Mouse (Mus musculus) left cerebral cortex, postnatal 10 days (tissue): Measurements from ENCODE around the gene Sebox. TPM values are rescaled to one million over a fixed set of nuclear protein-coding genes. Genes with fewer than 3 reads are reported as not detected.

Experiments used
- total RNA-seq, 2 experiments: library from RNA; stranded (reverse); gene quantifications; 2 replicates each; pipeline ENCODE4 v1.2.3; 2021

Sebox gene
- total RNA-seq, 2 experiments from 2014 or later = 0.61 to 1.1 TPM

Other genes starting within 250 kb of the Sebox start
- gene 2610507B11Rik, start 241.7 kb upstream of the Sebox start, total RNA-seq = 100 to 1,000 TPM; 161 to 169 TPM
- gene BC030499, start 212.6 kb upstream of the Sebox start, total RNA-seq = 1 to 10 TPM; 1.6 TPM
- gene Spag5, start 201.9 kb upstream of the Sebox start, total RNA-seq = 1 to 10 TPM; 3.1 to 3.9 TPM
- 100 to 1,000 TPM; 291 to 324 TPM for gene Aldoc, start 180.5 kb upstream of the Sebox start, total RNA-seq
- 10 to 100 TPM; 72.3 to 76.6 TPM for gene Pigs, start 175.0 kb upstream of the Sebox start, total RNA-seq
- gene Unc119, start 160.0 kb upstream of the Sebox start, total RNA-seq = 10 to 100 TPM; 34.6 to 35.8 TPM
- gene Foxn1, start 116.9 kb upstream of the Sebox start, total RNA-seq = not detected
- gene Slc13a2, start 81.2 kb upstream of the Sebox start, total RNA-seq = not detected
- gene Slc46a1, start 37.8 kb upstream of the Sebox start, total RNA-seq = 1 to 10 TPM; 8.7 to 9.6 TPM
- 10 to 100 TPM; 51.2 to 59.2 TPM for gene Sarm1, start 5.7 kb upstream of the Sebox start, total RNA-seq
- gene Vtn, start 4.4 kb upstream of the Sebox start, total RNA-seq = 10 to 100 TPM; 74.5 to 75.4 TPM
- 10 to 100 TPM; 37.2 to 38.7 TPM for gene Tmem199, start 8.7 kb downstream of the Sebox start, total RNA-seq
- gene Poldip2, start 8.7 kb downstream of the Sebox start, total RNA-seq = 100 to 1,000 TPM; 117 to 119 TPM
- gene Tnfaip1, start 32.9 kb downstream of the Sebox start, total RNA-seq = 10 to 100 TPM; 49.3 to 51.2 TPM
- 10 to 100 TPM; 70.5 to 76.7 TPM for gene Ift20, start 32.9 kb downstream of the Sebox start, total RNA-seq
- gene Tmem97, start 47.3 kb downstream of the Sebox start, total RNA-seq = 10 to 100 TPM; 26.2 to 28.8 TPM
- 10 to 100 TPM; 59.1 to 59.4 TPM for gene Nlk, start 193.9 kb downstream of the Sebox start, total RNA-seq
- 10 to 100 TPM; 18.2 to 19.0 TPM for gene Ccnq, start 248.3 kb downstream of the Sebox start, total RNA-seq